Mouse (Mus musculus) E14TG2a.4 (cell line): Measurements from ENCODE around the gene Ankrd33.

Source experiments
- CTCF ChIP-seq: conservative IDR thresholded peaks from 2 replicates; pipeline ENCODE4 v1.5.1; 2014; ENCODE audit warnings: low read length
- NANOG ChIP-seq: IDR thresholded peaks from 2 replicates; pipeline ENCODE4 v1.6.1; 2014; ENCODE audit warnings: borderline replicate concordance, low read length, mixed read lengths
- POU5F1 ChIP-seq: IDR thresholded peaks from 2 replicates; pipeline ENCODE4 v1.6.1; 2014; ENCODE audit warnings: low read length, borderline replicate concordance

DNA sequence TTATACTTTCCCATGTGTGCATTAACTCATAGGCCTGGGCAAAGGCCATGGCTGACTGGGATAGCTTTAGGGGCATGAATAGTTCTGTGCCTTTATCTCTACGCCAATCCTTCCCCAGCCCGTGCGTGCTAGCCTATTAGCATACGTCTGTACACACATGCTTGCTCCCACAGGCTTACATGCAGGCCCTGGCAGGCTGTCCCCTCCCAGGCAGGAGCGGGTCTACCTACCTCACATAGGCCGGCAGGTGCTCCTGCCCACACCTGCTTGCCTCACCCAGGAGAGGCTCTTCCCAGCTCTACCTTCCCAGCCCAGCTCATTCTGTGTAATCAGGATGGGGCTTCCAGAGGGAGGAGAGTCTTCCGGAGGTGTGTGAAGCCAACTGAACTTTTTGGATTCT, 46.0 kb downstream of the Ankrd33 start:
- TF ChIP-seq CTCF (no peak), NANOG (no peak), POU5F1 (no peak)
